Comparison of ENCODE assay signal across 7 mouse cellular contexts in genomic region chr7:28382981-28383396, GRCm38 (mm10). TPM values are rescaled to one million over a fixed set of nuclear protein-coding genes. Genes with fewer than 3 reads are reported as not detected.
DNase-seq lines count a peak whose midpoint lies in the region; ATAC-seq lines count a peak whose summit lies in the region.

No protein-coding gene starts in this region.

- WGBS in intestine, embryonic 16.5 days = 37% methylated on average over 11 of the region's 11 CpGs
- WGBS in limb, embryonic 15.5 days = 64% methylated on average over 11 of the region's 11 CpGs

- peak; percentile 79 for DNase-seq in NIH3T3 (ENCODE audit: low read depth)
- DNase-seq in testis, postnatal 10 days (ENCODE audit: low spot score) = no peak

- H3K4me3 ChIP-seq in intestine, embryonic 16.5 days (ENCODE audit: low read length) = no peak overlapping the region
- no peak overlapping the region for H3K4me3 ChIP-seq in limb, embryonic 15.5 days

- peak; percentile 44 for ATAC-seq in CD4-positive, CD25-positive, alpha-beta regulatory T cell, adult 4 months
- peak; percentile 78 for ATAC-seq in frontal cortex, adult (ENCODE audit: low TSS enrichment)
- peak; percentile 70 for ATAC-seq in intestine, embryonic 16.5 days
- ATAC-seq in limb, embryonic 15.5 days (ENCODE audit: insufficient number of reproducible peaks, low FRiP score, low TSS enrichment, low read depth) = no peak
- peak; percentile 28 for ATAC-seq in neutrophil, adult 5-6 weeks (ENCODE audit: extremely low read depth, insufficient number of reproducible peaks, low FRiP score, poor library complexity, severe bottlenecking)

- no peaks in the 10 kb centered on the region for H3K27me3 ChIP-seq in intestine, embryonic 16.5 days (replicated peaks; ENCODE audit: control insufficient read depth, insufficient read depth, low read length)
- no peaks in the 10 kb centered on the region for H3K27me3 ChIP-seq in limb, embryonic 15.5 days

- peak overlapping the region; percentile 62 for H3K4me2 ChIP-seq in intestine, embryonic 16.5 days (ENCODE audit: low read depth, low read length)
- H3K4me2 ChIP-seq in limb, embryonic 15.5 days = peak overlapping the region; percentile 66; the same call in 1 of the 2 replicates

- peak overlapping the region; percentile 100 for H3K27ac ChIP-seq in intestine, embryonic 16.5 days (ENCODE audit: low read length)
- H3K27ac ChIP-seq in limb, embryonic 15.5 days = peak overlapping the region; percentile 99

- peaks cover under 1% of the 10 kb centered on the region; the same call in 1 of the 2 replicates for H3K36me3 ChIP-seq in intestine, embryonic 16.5 days (ENCODE audit: control insufficient read depth, insufficient read depth, low read length)
- H3K36me3 ChIP-seq in limb, embryonic 15.5 days = peaks cover 22% of the 10 kb centered on the region

- no peaks in the 10 kb centered on the region for H3K9me3 ChIP-seq in intestine, embryonic 16.5 days (ENCODE audit: control insufficient read depth, low read length)
- no peaks in the 10 kb centered on the region for H3K9me3 ChIP-seq in limb, embryonic 15.5 days

- peak overlapping the region; percentile 79 for H3K9ac ChIP-seq in intestine, embryonic 16.5 days (ENCODE audit: low read depth, low read length)
- no peak overlapping the region for H3K9ac ChIP-seq in limb, embryonic 15.5 days

- H3K4me1 ChIP-seq in intestine, embryonic 16.5 days (ENCODE audit: control insufficient read depth, insufficient read depth, low read length) = peaks cover 47% of the 10 kb centered on the region
- H3K4me1 ChIP-seq in limb, embryonic 15.5 days = peaks cover 58% of the 10 kb centered on the region

RNA-seq across cellular contexts. Expression of gene Zfp36, which starts 2.9 kb away (rescaled TPM):
- polyA plus RNA-seq in CD4-positive, CD25-positive, alpha-beta regulatory T cell, adult 4 months (2017; shearing (Covaris generic)) = 100 to 1,000 TPM; 156 to 341 TPM
- 37.3 and 43.6 TPM in 2 replicates for polyA plus RNA-seq in intestine, embryonic 16.5 days (2015; fragmentation: Nextera tagmentation; extraction: Ambion mirVana)
- 22.8 and 26.0 TPM in 2 replicates for polyA plus RNA-seq in limb, embryonic 15.5 days (2015; fragmentation: Nextera tagmentation; extraction: Ambion mirVana)
- 496 and 563 TPM in 2 replicates for total RNA-seq in neutrophil, adult 5-6 weeks (2017)

RNA-seq across cellular contexts. Expression of gene Med29, which starts 9.5 kb away (rescaled TPM):
- 10 to 100 TPM; 25.8 to 27.5 TPM for polyA plus RNA-seq in CD4-positive, CD25-positive, alpha-beta regulatory T cell, adult 4 months (2017; shearing (Covaris generic))
- 52.6 and 53.9 TPM in 2 replicates for polyA plus RNA-seq in intestine, embryonic 16.5 days (2015; fragmentation: Nextera tagmentation; extraction: Ambion mirVana)
- polyA plus RNA-seq in limb, embryonic 15.5 days (2015; fragmentation: Nextera tagmentation; extraction: Ambion mirVana) = 44.8 and 45.1 TPM in 2 replicates
- 9.1 and 9.8 TPM in 2 replicates for total RNA-seq in neutrophil, adult 5-6 weeks (2017)

RNA-seq across cellular contexts. Expression of gene Paf1, which starts 9.8 kb away (rescaled TPM):
- 10 to 100 TPM; 55.6 to 71.0 TPM for polyA plus RNA-seq in CD4-positive, CD25-positive, alpha-beta regulatory T cell, adult 4 months (2017; shearing (Covaris generic))
- polyA plus RNA-seq in intestine, embryonic 16.5 days (2015; fragmentation: Nextera tagmentation; extraction: Ambion mirVana) = 69.2 and 78.7 TPM in 2 replicates
- 67.6 and 73.4 TPM in 2 replicates for polyA plus RNA-seq in limb, embryonic 15.5 days (2015; fragmentation: Nextera tagmentation; extraction: Ambion mirVana)
- total RNA-seq in neutrophil, adult 5-6 weeks (2017) = 218 and 230 TPM in 2 replicates

RNA-seq across cellular contexts. Expression of gene Plekhg2, which starts 10.6 kb away (rescaled TPM):
- polyA plus RNA-seq in CD4-positive, CD25-positive, alpha-beta regulatory T cell, adult 4 months (2017; shearing (Covaris generic)) = 100 to 1,000 TPM in 1 of 2 experiments, 10 to 100 TPM in 1; 65.5 to 110 TPM
- polyA plus RNA-seq in intestine, embryonic 16.5 days (2015; fragmentation: Nextera tagmentation; extraction: Ambion mirVana) = 37.9 and 38.2 TPM in 2 replicates
- polyA plus RNA-seq in limb, embryonic 15.5 days (2015; fragmentation: Nextera tagmentation; extraction: Ambion mirVana) = 54.4 and 54.8 TPM in 2 replicates
- 32.6 and 39.7 TPM in 2 replicates for total RNA-seq in neutrophil, adult 5-6 weeks (2017)

RNA-seq across cellular contexts. Expression of gene Rps16, which starts 32.5 kb away (rescaled TPM):
- polyA plus RNA-seq in CD4-positive, CD25-positive, alpha-beta regulatory T cell, adult 4 months (2017; shearing (Covaris generic)) = 1,000 to 10,000 TPM; 1,259 to 1,457 TPM
- polyA plus RNA-seq in intestine, embryonic 16.5 days (2015; fragmentation: Nextera tagmentation; extraction: Ambion mirVana) = 977 and 1,010 TPM in 2 replicates
- 822 and 1,022 TPM in 2 replicates for polyA plus RNA-seq in limb, embryonic 15.5 days (2015; fragmentation: Nextera tagmentation; extraction: Ambion mirVana)
- total RNA-seq in neutrophil, adult 5-6 weeks (2017) = 700 and 800 TPM in 2 replicates
